Mouse (Mus musculus): ENCODE results near the gene Ddx43. TPM values are rescaled to one million over a fixed set of nuclear protein-coding genes. Genes with fewer than 3 reads are reported as not detected.

Gene Ddx43
- total RNA-seq, 2 experiments from 2014 or later: not detected

DNA sequence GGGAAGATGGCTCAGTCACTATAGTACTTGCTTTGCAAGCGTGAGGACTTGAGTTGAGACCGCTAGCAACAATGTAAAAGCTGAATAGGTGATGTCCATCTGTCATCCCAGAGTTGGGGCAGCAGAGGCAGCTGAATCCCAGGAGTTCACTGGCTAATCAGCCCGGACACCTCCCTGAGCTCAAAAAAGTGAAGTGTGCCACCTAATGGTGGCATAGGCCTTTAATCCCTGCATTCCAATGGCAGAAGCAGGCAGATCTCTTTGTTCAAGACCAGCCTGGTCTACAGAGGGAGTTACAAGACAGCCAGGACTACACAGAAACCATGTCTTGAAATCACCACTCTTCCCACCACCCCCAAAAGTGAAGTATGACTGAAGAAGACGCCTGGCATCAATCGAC, 36.9 kb downstream of the Ddx43 start:
- no peak; the same call in 1 of the 2 replicates for ATAC-seq (replicated peaks; ENCODE audit: low FRiP score, poor library complexity, severe bottlenecking)

DNA sequence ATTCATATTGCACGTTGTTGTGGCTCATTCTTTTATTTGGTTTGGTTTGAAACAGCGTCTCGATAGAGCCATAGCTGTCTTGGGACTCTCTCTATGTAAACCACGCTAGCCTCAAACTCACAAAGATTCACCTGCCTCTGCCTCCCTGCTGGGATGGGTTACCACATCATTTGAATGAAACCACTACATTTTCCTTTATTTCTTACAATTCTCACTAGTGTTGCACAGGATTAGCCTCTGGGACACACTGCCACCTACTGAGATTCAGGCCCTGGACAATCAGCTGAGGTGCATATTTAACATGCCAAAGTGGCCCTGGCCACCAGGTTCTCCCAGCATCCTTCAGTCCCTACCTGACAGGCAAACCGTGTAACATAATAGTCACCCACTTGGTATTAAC, 43.8 kb downstream of the Ddx43 start:
- no peak for ATAC-seq (replicated peaks; ENCODE audit: low FRiP score, poor library complexity, severe bottlenecking)

DNA sequence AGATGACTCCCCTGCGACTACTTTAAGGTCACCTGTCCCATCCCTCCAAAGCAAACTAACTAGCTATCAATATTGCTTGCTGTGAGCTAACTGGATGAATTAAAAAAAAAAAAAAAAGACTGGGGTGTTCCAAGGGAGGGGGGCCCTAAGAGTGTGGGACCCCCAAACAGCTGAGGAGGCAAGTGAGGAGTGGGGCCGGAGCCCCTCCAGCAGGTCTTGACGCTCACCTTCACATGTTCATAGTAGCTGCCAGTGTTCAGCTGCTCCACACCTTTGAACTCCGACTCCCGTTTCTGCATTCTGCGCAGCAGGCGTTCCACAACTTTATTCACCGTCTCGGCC, 46.6 kb downstream of the Ddx43 start:
- no peak for ATAC-seq (replicated peaks; ENCODE audit: low FRiP score, poor library complexity, severe bottlenecking)

DNA sequence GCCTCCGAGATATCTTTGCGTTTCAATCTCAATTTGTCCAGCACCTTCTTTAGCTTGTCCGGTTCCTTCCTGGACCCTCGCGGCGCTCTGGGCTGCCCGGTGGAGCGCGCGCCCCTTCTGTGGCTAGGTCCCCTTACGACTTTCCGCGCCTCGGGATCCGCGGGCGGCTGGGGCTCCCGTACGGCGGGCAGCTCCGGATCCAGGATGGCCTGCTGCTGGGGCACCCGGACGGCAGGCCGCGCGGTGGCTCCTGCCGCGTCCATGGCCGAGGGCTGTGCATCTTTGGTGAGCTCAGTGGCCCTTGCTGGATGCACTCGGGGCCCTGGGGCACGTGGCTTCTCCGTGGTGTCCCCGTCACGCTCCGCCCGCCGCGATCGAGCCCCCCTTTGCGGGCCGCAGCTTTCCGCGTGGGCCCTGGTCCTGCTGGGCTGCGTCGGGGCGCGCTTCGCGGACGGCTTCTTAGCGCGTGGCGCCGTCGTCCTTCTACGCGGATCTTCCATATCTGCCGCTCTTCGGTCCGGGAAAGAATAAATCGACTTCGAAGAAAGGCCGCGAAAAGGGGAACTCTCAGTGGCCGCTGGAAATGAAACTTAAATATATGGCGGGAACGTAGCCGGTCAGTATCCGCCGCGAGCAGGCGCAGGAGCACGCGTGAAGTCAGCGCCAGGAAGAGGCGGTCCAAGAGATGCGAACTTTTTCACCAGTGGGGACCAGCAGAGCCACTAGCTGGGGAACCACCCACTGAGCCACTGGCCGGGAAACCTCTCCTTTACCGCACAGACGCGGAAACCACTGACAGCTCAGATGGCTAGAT, 47.2 kb downstream of the Ddx43 start, which contains the start of gene Cgas:
Gene Cgas (minus strand): TSS at position 659 of the 814 bp plus-strand sequence.
- peak; percentile 54 for ATAC-seq (replicated peaks; ENCODE audit: low FRiP score, poor library complexity, severe bottlenecking)

DNA sequence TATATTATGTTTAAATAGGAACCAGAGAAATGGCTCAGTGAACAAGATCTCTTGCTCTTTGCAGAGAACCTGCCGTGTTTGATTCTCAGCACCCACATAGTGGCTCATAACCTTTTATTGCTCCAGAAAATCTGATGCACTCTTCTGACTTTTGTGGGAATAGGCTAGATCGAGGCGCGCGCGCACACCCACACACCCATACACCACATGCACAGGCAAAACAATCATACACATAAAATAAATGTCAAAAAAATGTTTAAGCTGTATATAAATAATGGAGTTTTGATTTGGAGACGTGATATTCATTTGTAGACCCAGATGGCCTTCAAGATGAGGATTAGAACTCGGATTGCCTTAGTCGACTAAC, 52.0 kb downstream of the Ddx43 start:
- ATAC-seq (replicated peaks; ENCODE audit: low FRiP score, poor library complexity, severe bottlenecking): peak; percentile 4; the same call in 1 of the 2 replicates

DNA sequence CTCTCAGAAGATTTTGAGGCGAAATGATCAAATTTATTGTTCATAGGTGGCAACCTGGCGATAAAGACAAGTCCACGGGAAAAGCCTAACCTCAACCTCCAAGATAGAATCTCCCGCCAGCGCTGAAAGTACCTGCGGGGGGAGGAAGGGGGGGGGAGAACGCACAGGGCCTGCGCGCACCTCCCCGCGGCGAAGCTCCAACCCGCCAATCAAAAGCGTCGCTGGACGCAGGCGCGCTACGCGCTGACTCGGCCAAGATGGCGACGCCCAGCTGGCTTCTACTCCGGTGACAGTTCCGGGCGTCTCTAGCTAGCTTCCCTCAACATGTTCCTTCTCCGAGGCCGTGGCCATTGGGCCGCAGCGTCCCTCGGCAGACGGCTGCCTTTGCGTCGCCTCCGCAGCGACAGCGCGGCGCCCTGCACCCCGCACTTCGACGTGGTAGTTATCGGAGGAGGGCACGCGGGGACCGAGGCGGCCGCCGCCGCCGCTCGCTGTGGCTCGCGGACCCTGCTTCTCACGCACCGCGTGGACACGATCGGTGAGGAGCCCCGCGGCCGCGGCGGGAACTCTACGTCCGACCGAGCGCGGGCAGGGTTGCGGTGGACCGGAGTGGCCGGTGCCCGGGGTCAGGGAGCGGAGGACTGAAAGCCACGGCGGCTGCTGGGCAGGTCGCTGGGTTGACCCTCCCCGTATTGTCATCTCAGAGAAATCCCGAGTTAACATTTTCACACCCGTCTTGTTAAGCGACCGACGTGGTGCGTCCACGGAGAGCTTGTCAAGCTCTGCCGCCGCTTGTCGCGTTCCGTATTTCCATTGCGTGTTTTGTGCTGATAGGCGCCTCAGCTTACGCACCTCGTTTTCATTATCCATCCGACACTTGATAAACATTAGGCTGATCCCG, 52.6 kb downstream of the Ddx43 start, which contains the start of the genes Mto1 and Gm17324:
Gene Mto1 (plus strand): TSS at position 236 of the 901 bp plus-strand sequence.
Gene Gm17324 (minus strand): TSS at position 814 of the 901 bp plus-strand sequence.
- ATAC-seq (replicated peaks; ENCODE audit: low FRiP score, poor library complexity, severe bottlenecking): peak; percentile 97

DNA sequence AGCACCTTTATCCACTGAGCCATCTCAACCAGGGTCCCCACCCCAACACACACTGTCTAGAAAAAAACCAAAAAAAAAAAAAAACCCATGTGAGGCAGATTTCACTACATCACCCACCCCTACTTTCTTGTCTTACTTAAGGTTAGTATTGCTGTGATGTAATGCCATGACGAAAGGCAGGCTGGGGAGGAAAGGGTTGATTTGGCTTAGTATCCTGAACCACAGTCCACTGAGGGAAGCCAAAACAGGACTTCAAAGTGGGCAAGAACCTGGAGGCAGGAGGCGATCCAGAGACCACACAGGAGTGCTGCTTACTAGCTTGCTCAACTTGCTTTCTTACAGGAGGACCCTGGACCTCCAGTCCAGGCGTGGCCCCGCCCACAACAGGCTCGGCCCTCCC, 54.8 kb downstream of the Ddx43 start:
- no peak for ATAC-seq (replicated peaks; ENCODE audit: low FRiP score, poor library complexity, severe bottlenecking)

DNA sequence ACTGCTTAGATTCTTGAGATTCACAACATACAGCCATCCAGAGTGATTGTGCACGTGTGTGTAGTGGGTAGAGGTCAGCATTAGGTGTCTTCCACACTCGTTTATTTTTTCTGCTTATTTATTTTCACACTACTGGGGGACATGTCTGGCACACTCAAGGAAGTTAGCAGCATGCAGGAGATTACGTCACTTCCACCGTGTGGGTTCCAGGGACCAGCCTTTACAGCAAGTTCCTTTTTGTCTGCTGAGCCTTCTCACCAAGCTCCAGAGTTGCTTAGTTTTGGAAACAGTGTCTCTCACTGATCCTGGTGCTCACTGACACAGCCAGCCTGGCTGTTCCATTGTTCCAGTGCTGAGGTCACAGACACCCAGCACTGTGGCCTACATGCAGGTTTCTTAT, 55.8 kb downstream of the Ddx43 start:
- no peak for ATAC-seq (replicated peaks; ENCODE audit: low FRiP score, poor library complexity, severe bottlenecking)

DNA sequence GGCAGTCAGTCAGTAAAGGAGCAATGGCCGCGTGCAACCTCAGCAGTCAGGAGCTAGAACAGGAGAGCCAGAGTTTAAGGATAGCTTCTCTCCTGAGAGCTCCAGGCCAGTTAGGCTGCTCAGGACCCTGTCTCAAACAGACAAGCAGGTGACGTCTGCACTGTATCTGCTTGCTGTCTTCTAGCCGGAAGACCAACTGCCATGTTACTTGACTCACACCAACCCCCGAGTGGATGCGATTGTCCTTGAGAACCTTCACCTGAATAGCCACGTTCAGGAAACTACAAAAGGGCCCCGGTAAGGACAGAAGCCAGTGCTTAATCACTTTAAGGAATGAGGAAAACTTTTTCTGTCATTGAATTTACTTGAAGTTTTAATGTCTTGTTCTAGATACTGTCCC, 61.4 kb downstream of the Ddx43 start:
- ATAC-seq (replicated peaks; ENCODE audit: low FRiP score, poor library complexity, severe bottlenecking): no peak

DNA sequence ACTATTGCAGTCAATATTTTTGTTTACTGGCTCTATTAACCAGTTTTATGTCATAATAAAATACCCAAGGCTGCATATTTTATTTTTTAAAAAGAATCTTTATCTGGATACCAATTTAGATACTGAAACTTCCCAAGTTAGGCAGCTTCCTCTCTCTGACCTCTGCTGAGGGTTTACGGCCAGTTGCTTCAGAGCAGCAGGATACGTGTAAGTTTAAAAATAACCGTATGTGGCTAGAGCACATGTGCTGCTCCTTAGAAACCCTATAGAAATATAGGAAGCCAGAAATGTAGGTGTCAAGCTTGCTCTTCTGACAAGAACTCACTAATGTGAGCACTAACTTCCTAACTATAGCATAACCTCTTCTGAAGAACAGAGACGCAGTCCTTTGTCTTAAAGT, 67.8 kb downstream of the Ddx43 start:
- ATAC-seq (replicated peaks; ENCODE audit: low FRiP score, poor library complexity, severe bottlenecking): no peak

DNA sequence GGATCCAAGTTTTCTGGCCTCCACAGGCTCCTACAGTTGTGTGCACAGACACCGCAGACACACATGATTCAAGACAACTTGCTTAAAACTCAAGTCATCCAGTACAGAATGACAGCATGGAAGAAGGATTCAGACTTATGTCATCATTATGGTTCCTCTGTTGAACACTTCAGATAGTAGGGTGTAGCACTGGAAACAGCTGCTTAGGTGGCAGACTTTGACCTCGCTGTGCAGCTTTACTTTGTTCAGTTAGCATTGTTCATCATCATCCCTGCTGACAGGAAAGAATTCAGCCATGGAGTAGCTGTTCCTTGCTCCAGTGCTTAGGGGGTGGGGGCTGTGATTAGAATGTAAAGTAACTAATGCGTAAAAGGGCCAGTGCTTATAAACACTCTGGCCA, 70.1 kb downstream of the Ddx43 start:
- no peak for ATAC-seq (replicated peaks; ENCODE audit: low FRiP score, poor library complexity, severe bottlenecking)

Other genes starting within 250 kb of the Ddx43 start
- gene Gsta4, start 213.0 kb upstream of the Ddx43 start, total RNA-seq (2015; ENCODE audit: low replicate concordance): 1.7 TPM in 1 of 2 replicates, not detected in the other
- not detected in 2 replicates for gene Gsta4, start 213.0 kb upstream of the Ddx43 start, total RNA-seq (2017; ENCODE audit: low replicate concordance)
- gene Gsta1, start 165.1 kb upstream of the Ddx43 start, total RNA-seq (2015; ENCODE audit: low replicate concordance): not detected in 2 replicates
- not detected in 2 replicates for gene Gsta1, start 165.1 kb upstream of the Ddx43 start, total RNA-seq (2017; ENCODE audit: low replicate concordance)
- not detected in 2 replicates for gene Gm3776, start 138.6 kb upstream of the Ddx43 start, total RNA-seq (2015; ENCODE audit: low replicate concordance)
- gene Gm3776, start 138.6 kb upstream of the Ddx43 start, total RNA-seq (2017; ENCODE audit: low replicate concordance): not detected in 2 replicates
- gene Gm10639, start 105.9 kb upstream of the Ddx43 start, total RNA-seq (2015; ENCODE audit: low replicate concordance): not detected in 2 replicates
- gene Gm10639, start 105.9 kb upstream of the Ddx43 start, total RNA-seq (2017; ENCODE audit: low replicate concordance): not detected in 2 replicates
- gene Omt2a, start 81.0 kb upstream of the Ddx43 start, total RNA-seq (2015; ENCODE audit: low replicate concordance): not detected in 2 replicates
- gene Omt2a, start 81.0 kb upstream of the Ddx43 start, total RNA-seq (2017; ENCODE audit: low replicate concordance): not detected in 2 replicates
- not detected in 2 replicates for gene Omt2b, start 68.2 kb upstream of the Ddx43 start, total RNA-seq (2015; ENCODE audit: low replicate concordance)
- gene Omt2b, start 68.2 kb upstream of the Ddx43 start, total RNA-seq (2017; ENCODE audit: low replicate concordance): not detected in 2 replicates
- not detected in 2 replicates for gene Gsta2, start 40.0 kb upstream of the Ddx43 start, total RNA-seq (2015; ENCODE audit: low replicate concordance)
- not detected in 2 replicates for gene Gsta2, start 40.0 kb upstream of the Ddx43 start, total RNA-seq (2017; ENCODE audit: low replicate concordance)
- not detected in 2 replicates for gene Dppa5a, start 27.6 kb upstream of the Ddx43 start, total RNA-seq (2015; ENCODE audit: low replicate concordance)
- gene Dppa5a, start 27.6 kb upstream of the Ddx43 start, total RNA-seq (2017; ENCODE audit: low replicate concordance): not detected in 2 replicates
- not detected in 2 replicates for gene Ooep, start 17.1 kb upstream of the Ddx43 start, total RNA-seq (2015; ENCODE audit: low replicate concordance)
- gene Ooep, start 17.1 kb upstream of the Ddx43 start, total RNA-seq (2017; ENCODE audit: low replicate concordance): not detected in 2 replicates
- 8.8 and 9.2 TPM in 2 replicates for gene Cgas, start 47.5 kb downstream of the Ddx43 start, total RNA-seq (2015; ENCODE audit: low replicate concordance)
- 2.4 and 3.9 TPM in 2 replicates for gene Cgas, start 47.5 kb downstream of the Ddx43 start, total RNA-seq (2017; ENCODE audit: low replicate concordance)
- 7.3 and 14.2 TPM in 2 replicates for gene Mto1, start 52.4 kb downstream of the Ddx43 start, total RNA-seq (2015; ENCODE audit: low replicate concordance)
- gene Mto1, start 52.4 kb downstream of the Ddx43 start, total RNA-seq (2017; ENCODE audit: low replicate concordance): 6.9 and 22.0 TPM in 2 replicates
- not detected in 2 replicates for gene Gm17324, start 53.0 kb downstream of the Ddx43 start, total RNA-seq (2015; ENCODE audit: low replicate concordance)
- not detected in 2 replicates for gene Gm17324, start 53.0 kb downstream of the Ddx43 start, total RNA-seq (2017; ENCODE audit: low replicate concordance)
- gene Eef1a1, start 93.4 kb downstream of the Ddx43 start, total RNA-seq (2015; ENCODE audit: low replicate concordance): 3,932 and 4,159 TPM in 2 replicates
- gene Eef1a1, start 93.4 kb downstream of the Ddx43 start, total RNA-seq (2017; ENCODE audit: low replicate concordance): 1,512 and 1,760 TPM in 2 replicates
- gene Slc17a5, start 192.3 kb downstream of the Ddx43 start, total RNA-seq (2015; ENCODE audit: low replicate concordance): 3.6 and 6.5 TPM in 2 replicates
- gene Slc17a5, start 192.3 kb downstream of the Ddx43 start, total RNA-seq (2017; ENCODE audit: low replicate concordance): 1.4 TPM in 2 replicates
- 1.0 TPM in 1 of 2 replicates, not detected in the other for gene Cd109, start 219.8 kb downstream of the Ddx43 start, total RNA-seq (2015; ENCODE audit: low replicate concordance)
- 0.09 TPM in 1 of 2 replicates, not detected in the other for gene Cd109, start 219.8 kb downstream of the Ddx43 start, total RNA-seq (2017; ENCODE audit: low replicate concordance)